Mouse (Mus musculus) testis, adult 2 months (tissue): ENCODE results near the gene Yipf2.

Source experiments
- CTCF ChIP-seq: fragments of 200-500 bp; IDR thresholded peaks from 2 replicates; pipeline ENCODE4 v1.5.1; 2012; ENCODE audit warnings: low read depth, mild to moderate bottlenecking, inconsistent platforms, low read length, moderate library complexity; ENCODE audit not compliant: control insufficient read depth, insufficient read depth, insufficient replicate concordance
- POLR2A ChIP-seq: fragments of 200-500 bp; IDR thresholded peaks from 2 replicates; pipeline ENCODE4 v1.6.1; 2012; ENCODE audit warnings: low read depth, mild to moderate bottlenecking, inconsistent platforms, low read length, moderate library complexity; ENCODE audit not compliant: control insufficient read depth

DNA sequence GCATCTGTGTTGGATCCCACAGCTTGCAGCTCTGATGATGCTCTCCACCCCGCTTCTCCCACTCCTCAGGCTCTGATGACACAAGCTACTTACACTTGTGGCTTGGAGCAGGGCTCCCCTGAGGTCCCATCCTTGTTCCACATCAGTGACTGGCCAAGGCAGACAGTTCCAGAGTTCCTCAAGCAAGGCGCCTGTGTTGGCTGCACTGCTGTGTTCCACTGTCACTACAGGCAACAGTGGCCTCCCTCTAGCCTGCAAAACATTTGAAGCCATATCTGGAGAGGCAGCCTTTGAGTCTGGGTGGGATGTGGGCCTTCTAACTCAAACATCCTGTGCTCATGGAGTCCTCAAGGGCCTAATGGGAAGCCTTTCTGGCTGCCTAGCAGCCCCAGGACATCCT lies 35.6 kb downstream of the Yipf2 start:
- TF ChIP-seq CTCF (no peak), POLR2A (no peak)
